Mouse (Mus musculus): ENCODE measurements around the gene Cpvl.

Gene Cpvl

DNA sequence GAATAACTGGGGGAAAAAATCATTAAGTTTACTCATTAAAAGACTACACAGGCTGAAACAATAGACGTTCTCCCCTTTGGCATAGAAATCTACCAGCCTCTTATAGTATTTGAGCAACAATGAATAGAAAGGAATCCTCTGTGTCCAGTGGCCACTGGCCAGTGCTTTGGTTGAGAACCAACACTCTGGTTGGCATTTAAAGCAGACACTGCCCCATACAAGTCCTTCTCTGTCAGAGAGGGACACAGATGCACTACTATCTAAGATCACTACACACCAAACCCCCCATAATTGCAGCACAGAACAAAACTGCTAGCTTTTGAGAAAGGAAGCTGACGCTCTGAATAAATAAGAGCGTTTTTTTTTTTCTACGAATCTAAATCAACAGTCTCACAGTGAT, 93.5 kb downstream of the Cpvl start:
- in situ Hi-C loops (cut with MboI, MseI), result no loop called here

- in situ Hi-C loops (cut with MboI, MseI), result no loop called here
These were observed 94.0 kb downstream of the Cpvl start for GRCm38 (mm10) chr6:53884496-53884895.

GRCm38 (mm10) chr6:53883405-53883804, 95.1 kb downstream of the Cpvl start:
- in situ Hi-C loops (cut with MboI, MseI), result no loop called here

GRCm38 (mm10) chr6:53881623-53882022, 96.8 kb downstream of the Cpvl start:
- in situ Hi-C loops (cut with MboI, MseI), result no loop called here

GRCm38 (mm10) chr6:53881235-53881606, 97.2 kb downstream of the Cpvl start:
- in situ Hi-C loops (cut with MboI, MseI), result no loop called here

- in situ Hi-C loops (cut with MboI, MseI), result no loop called here
These were observed 97.8 kb downstream of the Cpvl start for GRCm38 (mm10) chr6:53880530-53881234.

DNA sequence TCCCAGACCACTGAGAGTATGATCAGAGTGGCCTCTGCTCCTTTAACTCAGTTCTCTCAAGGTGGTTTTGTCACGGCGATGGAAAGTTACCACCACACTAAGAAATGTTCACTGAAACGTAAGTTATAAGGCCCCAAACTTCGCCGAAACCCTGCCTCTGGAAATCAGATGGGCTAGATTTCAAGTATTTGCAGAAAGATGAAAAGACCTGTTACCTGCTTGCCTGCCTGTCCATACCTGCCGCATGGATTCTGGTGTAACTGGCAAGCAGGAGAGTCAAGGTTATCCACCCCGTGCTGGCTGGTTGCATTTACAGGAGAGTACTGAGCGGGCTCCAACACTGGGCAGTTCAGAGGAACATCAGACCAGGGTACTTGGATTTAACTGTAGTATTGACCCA, 98.9 kb downstream of the Cpvl start:
- in situ Hi-C loops (cut with MboI, MseI), result no loop called here

DNA sequence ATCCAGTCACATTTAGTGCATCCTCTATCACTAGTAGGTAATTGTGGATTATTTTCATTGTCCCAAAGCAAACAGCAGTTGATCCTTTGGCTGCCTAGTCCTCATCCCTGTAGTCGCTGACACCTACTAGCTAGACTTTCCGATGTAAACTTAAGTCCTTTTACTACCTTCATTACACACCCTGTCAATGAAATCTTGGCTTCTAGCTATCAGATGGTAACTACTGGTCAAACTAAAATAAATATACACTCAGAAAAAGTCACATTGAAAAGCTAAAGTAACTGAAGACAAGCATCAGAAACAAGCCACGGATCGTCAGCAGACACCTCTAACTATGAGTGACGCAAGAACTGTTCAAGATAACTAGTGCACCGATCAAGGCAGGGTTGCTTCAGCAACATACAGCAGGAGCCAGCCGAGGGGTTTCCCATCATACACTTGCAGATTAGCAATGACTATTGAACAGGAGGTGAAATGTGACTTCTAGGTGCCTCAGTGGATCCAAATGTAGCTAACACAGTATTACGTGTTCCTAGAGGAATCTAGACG, 103.5 kb downstream of the Cpvl start:
- in situ Hi-C loops (cut with MboI, MseI), result loop anchor here (25.0 kb wide), 1 partner anchor 1587 kb away; the partner anchor contains the start of gene Adcyap1r1

- in situ Hi-C loops (cut with MboI, MseI), result loop anchor here (25.0 kb wide), 1 partner anchor 1590 kb away; the partner anchor contains the start of gene Adcyap1r1
These were observed 106.6 kb downstream of the Cpvl start for GRCm38 (mm10) chr6:53871903-53872302.

DNA sequence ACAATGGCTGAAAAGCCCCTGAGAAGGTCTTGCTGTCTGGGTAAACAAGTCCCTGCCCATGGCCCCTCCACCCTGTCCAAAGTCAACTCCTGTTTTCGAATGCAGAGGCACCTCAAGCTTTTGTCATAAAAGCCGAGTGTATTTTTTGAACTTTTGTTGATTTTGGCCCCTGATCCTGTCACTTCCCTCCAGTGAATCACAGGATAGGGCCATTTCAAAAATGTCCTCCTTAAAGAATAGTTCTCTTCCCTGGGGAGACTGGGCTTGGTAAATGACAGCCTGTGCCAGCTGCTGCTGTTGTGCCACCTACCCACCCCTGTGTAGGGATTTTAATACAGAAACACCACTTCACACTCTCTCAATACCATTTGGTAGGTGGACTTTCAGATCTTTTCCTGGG, 115.5 kb downstream of the Cpvl start:
- in situ Hi-C loops (cut with MboI, MseI), result loop anchor here (25.0 kb wide), 1 partner anchor 1599 kb away; the partner anchor contains the start of gene Adcyap1r1

- in situ Hi-C loops (cut with MboI, MseI), result loop anchor here (25.0 kb wide), 1 partner anchor 1603 kb away; the partner anchor contains the start of gene Adcyap1r1
These were observed 119.4 kb downstream of the Cpvl start for GRCm38 (mm10) chr6:53859106-53859505.

DNA sequence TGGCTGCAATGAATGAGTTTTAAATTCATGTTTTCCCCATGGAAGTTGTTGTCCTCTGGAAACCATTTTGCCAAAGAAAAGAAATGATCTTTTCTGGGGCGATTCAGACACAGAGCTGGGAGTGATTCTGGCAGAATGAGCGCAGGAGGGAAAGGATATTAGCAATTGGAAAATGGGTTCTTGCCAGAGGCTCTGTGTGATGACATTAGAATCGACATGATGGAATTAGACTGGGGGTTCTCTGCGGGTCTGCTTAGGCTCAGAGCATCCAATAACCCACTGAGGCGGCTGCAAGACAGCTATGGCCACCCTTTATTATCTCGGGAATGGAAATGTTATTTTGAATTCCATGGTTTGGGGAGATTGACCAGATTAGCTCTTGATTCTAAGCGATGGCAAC, 120.6 kb downstream of the Cpvl start:
- in situ Hi-C loops (cut with MboI, MseI), result loop anchor here (25.0 kb wide), 1 partner anchor 1604 kb away; the partner anchor contains the start of gene Adcyap1r1

- in situ Hi-C loops (cut with MboI, MseI), result loop anchor here (25.0 kb wide), 1 partner anchor 1606 kb away; the partner anchor contains the start of gene Adcyap1r1
These were observed 121.7 kb downstream of the Cpvl start for GRCm38 (mm10) chr6:53856775-53857174.

DNA sequence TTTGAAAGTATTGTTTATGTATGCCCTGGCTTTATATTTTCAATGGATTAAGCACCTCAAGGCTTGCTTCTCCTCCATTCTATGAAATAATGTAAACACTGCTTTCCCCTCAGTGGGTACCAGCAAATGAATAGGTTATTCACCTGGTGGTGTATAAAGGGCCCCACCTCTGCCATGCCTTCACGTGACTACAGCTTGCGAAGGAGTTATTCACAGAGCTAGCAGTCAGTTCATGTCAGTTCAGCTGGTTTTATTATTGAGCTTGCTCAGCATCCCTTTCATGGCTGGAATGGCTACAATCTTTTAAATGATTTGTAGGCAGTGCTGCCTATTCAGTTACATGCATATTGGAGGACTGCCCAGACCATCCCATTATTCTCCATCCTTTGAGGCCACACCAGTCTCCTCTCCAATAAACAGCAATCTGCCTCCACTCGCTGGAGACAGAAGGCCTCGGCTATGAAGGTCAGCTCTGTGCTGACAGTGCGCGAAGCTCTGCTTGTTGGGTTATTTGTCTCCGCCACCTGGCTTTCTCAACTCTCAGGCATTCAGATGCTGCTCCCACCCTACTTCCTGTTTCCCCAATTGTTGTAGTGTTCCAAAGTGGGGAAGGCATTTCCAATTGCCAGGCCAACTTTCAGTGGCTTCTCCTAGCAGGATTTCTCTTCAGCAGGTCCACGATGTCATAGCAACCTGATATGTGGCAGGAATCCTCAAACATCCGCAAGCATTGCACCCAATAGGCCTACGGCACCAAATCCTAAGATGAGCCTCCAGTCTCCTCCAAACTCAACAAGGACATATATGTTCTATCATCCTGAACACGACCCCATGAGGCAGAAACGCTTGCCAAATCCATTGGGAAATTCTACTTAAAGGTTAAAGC, 123.3 kb downstream of the Cpvl start:
- in situ Hi-C loops (cut with MboI, MseI), result loop anchor here (25.0 kb wide), 1 partner anchor 1607 kb away; the partner anchor contains the start of gene Adcyap1r1

DNA sequence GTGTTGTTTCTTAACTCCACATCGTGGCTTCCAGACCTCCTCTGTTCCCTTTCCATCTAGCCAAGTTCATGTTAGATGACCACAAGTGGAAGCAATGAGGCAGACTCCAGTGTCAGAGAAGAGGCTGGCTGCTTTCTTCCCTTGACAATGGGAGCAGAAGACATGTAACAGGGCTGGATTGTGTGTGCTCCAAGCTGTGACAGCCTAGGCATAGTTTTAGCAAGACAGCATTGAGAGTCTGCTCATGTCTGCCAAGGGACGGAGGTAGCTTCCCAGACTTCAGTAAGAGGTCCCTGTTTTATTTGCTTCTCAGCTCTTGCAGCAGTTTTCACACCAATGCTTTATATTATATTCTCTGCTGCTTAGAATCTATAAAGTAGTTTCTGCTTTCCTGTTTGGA, 124.2 kb downstream of the Cpvl start:
- in situ Hi-C loops (cut with MboI, MseI), result loop anchor here (25.0 kb wide), 1 partner anchor 1608 kb away; the partner anchor contains the start of gene Adcyap1r1

GRCm38 (mm10) chr6:53853546-53853945, 124.9 kb downstream of the Cpvl start:
- in situ Hi-C loops (cut with MboI, MseI), result loop anchor here (25.0 kb wide), 1 partner anchor 1609 kb away; the partner anchor contains the start of gene Adcyap1r1

DNA sequence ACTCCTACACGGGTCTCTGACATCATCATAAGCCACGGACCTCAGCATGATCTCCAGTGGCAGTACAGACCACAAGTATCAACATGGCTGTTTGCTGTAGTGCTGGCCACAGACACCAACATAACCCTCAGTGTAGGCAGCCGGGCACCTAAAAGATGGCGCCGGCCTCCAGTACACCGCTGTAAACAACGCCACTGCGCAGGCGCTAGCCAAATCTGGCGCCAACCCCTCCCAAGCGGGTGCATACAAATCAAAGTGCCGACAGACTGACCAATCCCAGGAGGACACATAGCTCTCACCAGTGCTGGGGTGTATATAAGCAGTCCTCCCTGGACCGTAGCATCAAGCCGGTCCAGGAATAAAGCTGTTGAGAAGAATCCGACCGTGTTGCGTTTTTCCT, 133.8 kb downstream of the Cpvl start:
- in situ Hi-C loops (cut with MboI, MseI), result no loop called here

DNA sequence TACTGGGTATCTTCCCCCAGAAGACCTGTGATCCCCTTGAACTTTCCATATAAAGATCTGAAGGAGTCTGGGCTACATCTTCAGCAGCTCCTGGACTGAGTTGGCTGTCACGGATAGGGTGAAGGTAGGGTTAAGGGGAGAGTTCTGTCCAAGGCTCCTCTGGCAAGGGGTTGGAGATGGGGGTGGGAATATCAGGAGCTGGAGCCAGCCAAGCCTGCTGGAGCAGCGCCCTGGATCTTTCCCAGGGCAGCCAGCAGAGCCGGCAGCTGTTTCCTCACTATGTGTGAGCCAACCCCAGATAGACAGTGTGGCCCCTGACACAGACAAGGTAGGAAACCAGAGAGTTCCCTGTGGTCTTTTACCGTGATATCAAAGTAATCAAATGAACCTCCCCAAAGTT, 153.3 kb downstream of the Cpvl start:
- in situ Hi-C loops (cut with MboI, MseI), result no loop called here

Data from T-helper 2 cell (primary cell).